Mouse (Mus musculus): ENCODE results near the gene Ggta1.
"Not testable (repeated sequence)": the region's sequence is repeated elsewhere in the genome, so short reads cannot be mapped to it uniquely, and the experiment has no call there.

The Ggta1 gene

DNA sequence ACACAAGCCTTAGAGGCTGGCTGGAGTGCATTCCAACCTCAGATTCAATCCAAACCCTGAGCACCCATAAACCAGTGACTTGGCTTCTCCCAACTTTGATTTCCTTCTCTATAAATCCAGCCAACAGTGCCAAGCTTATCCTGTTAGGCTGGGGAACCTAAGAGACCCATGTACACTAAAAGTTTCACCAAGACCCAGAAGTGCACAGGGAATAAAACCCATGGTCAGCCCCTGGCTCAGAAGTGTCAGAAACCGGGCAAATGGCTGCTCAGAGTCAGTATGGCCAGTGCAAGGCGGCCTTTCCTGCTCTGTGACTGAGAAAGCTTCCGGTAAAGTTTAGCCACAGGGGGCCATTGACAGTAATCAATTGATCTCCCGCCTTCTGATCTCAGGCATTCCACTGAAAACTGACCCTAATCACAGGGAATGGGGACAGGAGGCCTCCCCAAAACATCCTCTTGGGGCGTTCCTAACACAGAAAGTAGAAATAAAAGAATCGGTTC, 2.6 kb downstream of the Ggta1 start:
- DNase-seq (ENCODE audit: low spot score in 2 of 2), result no peak

DNA sequence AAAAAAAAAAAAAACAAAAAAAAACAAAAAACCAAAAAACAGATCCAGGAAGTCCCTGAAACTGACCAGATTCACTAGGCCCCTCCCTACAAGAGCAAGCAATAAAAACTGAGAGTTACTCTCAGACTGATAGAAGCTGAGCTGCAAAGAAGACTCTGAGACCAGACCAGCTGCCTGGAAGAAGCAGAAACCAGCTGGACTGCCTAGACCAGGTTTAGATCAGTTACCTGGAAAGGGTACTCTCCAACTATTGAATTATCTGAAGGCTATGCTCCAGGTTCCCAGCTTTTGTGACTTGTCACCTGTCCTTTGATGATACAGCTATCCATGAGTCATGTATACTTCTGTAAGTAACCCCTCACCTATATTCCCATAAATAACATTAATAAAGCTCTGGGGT, 3.7 kb downstream of the Ggta1 start:
- no peak for DNase-seq (ENCODE audit: low spot score in 2 of 2)

DNA sequence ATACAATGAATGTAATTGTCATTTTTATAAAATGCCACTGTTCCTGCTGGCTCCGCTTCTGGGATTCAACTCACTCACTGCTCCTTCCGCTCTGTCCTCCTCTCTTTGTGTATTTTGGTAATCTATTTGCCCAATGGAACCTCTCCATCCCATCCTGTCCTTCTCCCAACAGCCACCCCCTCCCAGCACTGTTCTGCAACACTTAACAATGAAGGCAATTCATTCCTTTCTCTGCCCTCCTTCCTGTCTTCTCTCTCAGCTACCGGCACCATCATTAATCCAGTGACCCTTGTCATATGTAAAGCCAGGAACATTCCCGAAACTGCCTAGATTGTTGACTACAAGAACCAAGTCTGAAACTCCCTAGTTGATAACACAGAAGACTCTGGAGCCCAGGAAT, 4.6 kb downstream of the Ggta1 start:
- no peak for DNase-seq (ENCODE audit: low spot score in 2 of 2)

- no peak for DNase-seq (ENCODE audit: low spot score in 2 of 2)
These were observed 9.3 kb downstream of the Ggta1 start for GRCm38 (mm10) chr2:35453736-35454135.

DNA sequence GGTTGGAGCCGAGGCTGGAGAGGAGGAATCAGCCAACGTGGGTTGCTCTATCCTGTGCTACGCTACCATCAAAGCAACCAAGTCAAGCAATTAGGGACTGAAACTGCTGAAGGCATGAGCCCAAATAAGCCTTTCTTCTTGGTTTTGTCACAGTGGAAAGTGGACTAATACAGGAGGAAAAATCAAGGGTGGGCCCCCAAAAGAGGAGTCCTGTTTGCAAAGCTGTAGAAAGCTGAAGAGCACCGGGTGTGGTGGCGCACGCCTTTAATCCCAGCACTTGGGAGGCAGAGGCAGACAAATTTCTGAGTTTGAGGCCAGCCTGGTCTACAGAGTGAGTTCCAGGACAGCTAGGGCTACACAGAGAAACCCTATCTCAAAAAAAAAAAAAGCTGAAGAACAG, 10.3 kb downstream of the Ggta1 start:
- DNase-seq (ENCODE audit: low spot score in 2 of 2), result not testable (repeated sequence)

DNA sequence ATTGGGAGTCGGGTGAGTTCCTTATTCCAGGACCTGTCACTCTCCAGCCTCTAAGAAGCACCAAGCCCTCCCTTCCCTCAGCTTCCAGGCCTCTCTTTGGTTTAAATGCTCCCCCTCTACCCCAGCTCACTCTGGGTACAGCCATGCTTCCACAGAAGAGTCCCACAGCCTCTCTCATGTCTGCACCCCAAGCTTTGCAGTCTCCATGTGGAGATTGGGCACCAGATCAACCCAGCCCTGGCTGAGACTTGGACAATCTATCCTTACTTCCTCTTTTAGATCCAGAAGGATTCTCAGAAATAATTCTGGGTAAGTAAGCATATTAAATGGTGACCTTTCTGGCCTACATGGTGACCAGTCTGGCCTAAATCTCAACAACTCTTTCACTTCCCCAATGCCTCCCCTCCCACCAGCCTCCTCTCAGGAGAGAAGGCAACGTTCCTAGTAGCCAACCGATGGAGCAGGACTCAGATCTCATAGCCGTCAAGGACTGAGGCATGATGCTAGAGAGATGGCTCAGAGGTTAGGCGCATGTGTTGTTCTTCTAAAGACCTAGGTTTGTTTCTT, 11.5 kb downstream of the Ggta1 start:
- DNase-seq (ENCODE audit: low spot score in 2 of 2), result no peak

DNA sequence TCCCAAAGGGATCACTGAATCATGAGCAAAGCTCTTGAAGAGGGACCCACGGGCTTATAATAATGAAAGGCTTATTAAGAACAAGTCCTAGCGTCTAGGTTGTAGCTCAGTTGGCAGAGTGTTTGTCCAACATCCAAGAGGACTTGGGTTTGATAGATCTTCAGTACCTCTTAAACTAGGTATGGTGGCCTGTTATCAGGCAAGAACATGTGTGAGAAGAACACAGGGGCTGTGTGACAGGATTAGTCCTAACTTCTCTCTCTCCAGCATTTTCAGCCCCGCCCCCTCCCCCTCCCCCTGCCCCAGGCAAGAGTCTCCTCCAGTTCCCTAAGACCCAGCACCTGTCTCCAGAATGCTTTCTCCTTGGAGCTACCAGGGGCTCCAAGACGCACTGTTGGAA, 12.2 kb downstream of the Ggta1 start:
- DNase-seq (ENCODE audit: low spot score in 2 of 2), result no peak

- peak; percentile 35 to 61 for DNase-seq (ENCODE audit: low spot score in 2 of 2)
These were observed 13.1 kb downstream of the Ggta1 start for GRCm38 (mm10) chr2:35449687-35450622.

DNA sequence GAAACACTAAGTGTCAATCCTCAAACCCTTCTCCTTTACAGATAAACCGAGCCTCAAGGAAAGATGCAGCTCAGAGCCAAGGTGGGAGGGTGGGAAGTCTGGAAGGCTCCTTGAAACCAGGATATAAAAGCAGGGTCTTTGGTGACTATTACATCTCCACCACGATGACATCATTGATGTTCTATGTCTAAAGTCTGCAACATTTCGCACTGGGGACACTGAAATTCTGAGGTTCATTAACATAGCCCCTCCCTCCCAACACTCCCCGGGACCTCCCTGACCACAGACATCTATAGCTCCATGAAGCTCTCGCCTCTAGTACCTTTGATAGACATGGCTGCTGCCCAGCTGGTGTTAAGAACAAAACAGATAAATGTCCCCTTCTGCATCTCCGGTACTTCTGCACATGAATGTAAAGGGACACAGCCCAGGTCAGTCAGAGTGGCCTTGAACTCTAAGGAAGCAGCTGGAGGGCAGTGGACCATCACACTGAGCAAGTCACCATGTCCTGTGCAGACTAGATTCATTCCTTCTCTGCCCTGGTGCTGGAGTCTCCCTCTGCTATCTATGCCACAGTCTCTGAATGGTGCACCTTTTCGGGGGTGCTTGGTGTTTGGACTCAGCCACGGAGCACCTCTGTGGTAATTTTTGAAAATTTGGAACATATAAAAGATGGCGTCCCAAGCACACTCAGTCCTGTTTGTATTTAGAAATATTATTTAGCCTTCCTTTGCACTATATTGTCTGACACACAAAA, 13.9 kb downstream of the Ggta1 start:
- DNase-seq (ENCODE audit: low spot score in 2 of 2), result no peak

GRCm38 (mm10) chr2:35448215-35448913, 14.7 kb downstream of the Ggta1 start:
- no peak for DNase-seq (ENCODE audit: low spot score in 2 of 2)

GRCm38 (mm10) chr2:35447453-35447852, 15.6 kb downstream of the Ggta1 start:
- DNase-seq (ENCODE audit: low spot score in 2 of 2), result no peak

GRCm38 (mm10) chr2:35446798-35447197, 16.2 kb downstream of the Ggta1 start:
- DNase-seq (ENCODE audit: low spot score in 2 of 2), result peak; percentile 50 to 74

GRCm38 (mm10) chr2:35446300-35446699, 16.7 kb downstream of the Ggta1 start:
- DNase-seq (ENCODE audit: low spot score in 2 of 2), result no peak

DNA sequence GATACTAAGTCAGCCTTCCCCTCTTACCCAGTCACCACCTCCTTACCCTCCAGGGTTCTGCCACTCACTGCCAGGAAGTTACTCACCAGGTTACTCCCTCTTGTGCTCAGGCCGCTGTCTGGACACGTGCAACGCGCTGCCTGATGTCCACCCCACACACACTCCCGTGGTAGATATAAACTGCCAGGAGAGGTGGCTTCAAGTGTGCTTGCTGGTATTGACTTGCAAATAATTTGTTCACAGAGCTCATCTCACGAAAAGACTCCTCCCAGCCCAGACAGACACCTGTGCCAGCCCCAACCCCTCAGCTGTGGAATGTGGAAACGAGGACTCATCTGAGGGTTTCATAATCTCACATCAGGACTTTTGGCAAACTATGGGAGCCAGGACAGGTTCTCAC, 17.4 kb downstream of the Ggta1 start:
- DNase-seq (ENCODE audit: low spot score in 2 of 2), result no peak

DNA sequence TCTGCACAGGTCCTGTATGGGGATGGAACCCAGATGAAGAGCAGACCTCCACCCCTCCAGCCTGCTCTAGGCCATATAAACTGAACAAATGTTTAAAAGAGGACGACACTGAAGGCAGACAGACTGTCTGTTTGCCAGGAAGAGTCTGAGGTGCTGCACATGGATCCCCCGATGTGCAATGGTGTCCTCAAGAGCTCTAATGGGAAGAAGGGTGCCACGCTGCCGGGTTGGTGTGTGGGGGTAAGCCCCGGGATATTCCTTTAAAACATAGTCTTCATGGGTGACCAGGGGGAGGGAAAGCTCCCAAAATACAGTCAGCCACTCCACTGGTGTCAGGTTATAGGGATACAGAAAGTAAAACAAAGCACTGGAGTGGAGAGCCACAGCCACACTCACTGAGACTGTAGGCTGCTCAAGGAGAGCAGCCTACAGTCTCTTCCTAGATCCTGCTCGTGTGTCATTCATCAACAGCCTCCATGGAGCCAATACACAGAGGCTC, 18.2 kb downstream of the Ggta1 start:
- no peak for DNase-seq (ENCODE audit: low spot score in 2 of 2)

DNA sequence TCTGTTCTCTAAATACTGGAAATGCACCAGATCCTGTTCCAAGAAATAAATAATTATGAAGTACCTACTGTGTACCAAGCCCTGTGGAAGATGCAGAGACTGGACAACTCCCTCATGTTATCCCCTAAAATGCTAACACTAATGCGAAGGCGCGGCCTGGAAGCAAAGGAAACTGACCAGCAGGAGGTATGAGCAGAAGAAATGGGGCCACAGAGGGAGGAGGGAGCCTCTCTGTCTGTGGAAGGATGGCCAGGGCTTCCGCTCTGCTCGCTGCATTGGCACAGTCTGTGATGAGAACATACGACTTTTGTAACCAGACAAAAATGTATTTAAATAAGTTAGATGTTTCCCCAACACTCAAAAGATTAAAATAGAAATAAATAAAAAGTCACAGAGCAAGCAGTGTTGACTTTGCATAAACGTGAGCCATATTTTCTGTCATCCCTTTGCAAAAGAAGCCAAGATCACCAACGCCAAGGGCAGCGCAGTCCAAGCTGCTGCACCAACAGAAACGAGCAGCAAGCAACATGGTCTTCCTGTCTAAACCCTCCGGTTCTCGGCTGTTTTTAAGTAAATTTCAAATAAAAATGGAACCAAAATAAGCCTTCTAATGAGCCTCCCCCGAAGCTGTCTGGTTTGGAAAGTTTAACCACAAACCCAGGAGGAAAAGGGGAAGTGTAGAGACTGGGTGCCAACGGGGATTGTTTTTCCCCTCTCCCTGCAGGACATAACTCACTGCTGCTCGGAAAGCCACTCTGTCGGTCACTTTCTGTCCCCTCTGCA, 18.9 kb downstream of the Ggta1 start:
- peak in 1 of 2 experiments; percentile 35 for DNase-seq (ENCODE audit: low spot score in 2 of 2)

- no peak for DNase-seq (ENCODE audit: low spot score in 2 of 2)
These were observed 19.7 kb downstream of the Ggta1 start for GRCm38 (mm10) chr2:35443325-35443724.

- no peak for DNase-seq (ENCODE audit: low spot score in 2 of 2)
These were observed 21.0 kb downstream of the Ggta1 start for GRCm38 (mm10) chr2:35442079-35442478.

DNA sequence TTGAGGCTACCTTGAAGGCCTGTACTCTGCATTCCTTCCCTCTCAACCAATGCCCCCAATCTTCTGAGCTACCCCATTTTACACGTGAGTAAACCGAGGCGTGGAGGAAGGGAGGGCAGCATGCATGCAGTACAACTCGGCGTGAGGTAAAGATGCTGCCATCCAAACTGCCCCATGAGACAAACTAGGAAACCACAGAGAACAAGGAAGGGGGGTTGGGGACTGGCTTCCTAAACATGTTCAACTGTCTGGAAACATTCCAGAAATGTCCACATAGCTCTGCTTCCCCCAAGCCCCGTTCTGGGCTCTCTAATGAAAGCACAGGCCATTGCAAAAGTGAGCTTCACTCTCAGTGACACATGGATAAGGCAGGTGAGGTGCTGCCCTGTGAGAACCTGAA, 21.6 kb downstream of the Ggta1 start:
- no peak for DNase-seq (ENCODE audit: low spot score in 2 of 2)

DNA sequence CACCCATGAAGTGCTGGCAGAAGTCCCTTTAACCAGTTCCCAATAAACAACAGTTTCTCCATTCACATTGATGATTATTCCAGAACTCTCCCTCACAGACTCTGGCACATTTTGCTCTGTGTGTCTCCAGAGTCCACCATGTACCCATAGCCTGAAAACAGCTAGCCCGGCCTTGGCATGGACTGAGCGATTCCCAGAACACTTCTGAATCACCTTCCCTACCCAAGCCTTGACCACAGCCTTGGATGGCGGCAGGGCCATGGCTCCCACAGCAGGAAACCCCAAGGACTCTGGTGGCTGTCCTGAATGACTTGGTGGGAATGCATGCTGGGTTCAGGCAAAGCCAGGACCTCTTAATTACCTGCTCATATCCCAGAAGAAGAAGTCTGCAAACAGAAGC, 22.6 kb downstream of the Ggta1 start:
- DNase-seq (ENCODE audit: low spot score in 2 of 2), result no peak

- no peak for DNase-seq (ENCODE audit: low spot score in 2 of 2)
These were observed 25.2 kb downstream of the Ggta1 start for GRCm38 (mm10) chr2:35437796-35438195.

Measured in heart, adult 9 months (tissue).